Mouse (Mus musculus): ENCODE results near the gene Ankmy2.

- TF ChIP-seq CTCF (IDR thresholded peaks at IDR 0.05; ENCODE audit: borderline replicate concordance, insufficient read depth, low read depth, low read length) (no peak), POLR2A (IDR thresholded peaks at IDR 0.05; ENCODE audit: borderline replicate concordance, insufficient read depth, low read length) (no peak)
Measured at GRCm38 (mm10) chr12:36208456-36208855, 51.5 kb downstream of the Ankmy2 start.
